Mouse (Mus musculus) midbrain, embryonic 13.5 days (tissue): ENCODE results near the gene Gm49396. TPM values are rescaled to one million over a fixed set of nuclear protein-coding genes. Genes with fewer than 3 reads are reported as not detected.

Experiments used
- ATAC-seq: fragments of 200-750 bp; cut with Nextera tagmentation; 2 replicates; pipeline ENCODE4 v1.8.0; 2017; ENCODE audit warnings: mild to moderate bottlenecking, moderate TSS enrichment, moderate library complexity
- H3K27ac ChIP-seq: fragments of 300-500 bp; sonication (generic); 2 replicates; pipeline ENCODE4 v1.5.1; 2015; ENCODE audit warnings: inconsistent platforms, mild to moderate bottlenecking, moderate library complexity
- H3K27me3 ChIP-seq: fragments of 300-500 bp; sonication (generic); 2 replicates; pipeline ENCODE4 v1.6.1; 2015; ENCODE audit warnings: mild to moderate bottlenecking, inconsistent platforms
- H3K36me3 ChIP-seq: fragments of 300-500 bp; sonication (generic); 2 replicates; pipeline ENCODE4 v1.6.1; 2015; ENCODE audit warnings: mild to moderate bottlenecking, inconsistent platforms
- H3K4me1 ChIP-seq: fragments of 300-500 bp; sonication (generic); replicated peaks from 2 replicates; pipeline ENCODE4 v1.6.1; 2015; ENCODE audit warnings: inconsistent platforms
- H3K4me2 ChIP-seq: fragments of 300-500 bp; sonication (generic); replicated peaks from 2 replicates; pipeline ENCODE4 v1.6.1; 2015; ENCODE audit warnings: moderate library complexity, mild to moderate bottlenecking, inconsistent platforms
- H3K4me3 ChIP-seq: fragments of 300-500 bp; sonication (generic); replicated peaks from 2 replicates; pipeline ENCODE4 v1.5.1; 2015; ENCODE audit warnings: mild to moderate bottlenecking, inconsistent platforms
- H3K9ac ChIP-seq: fragments of 300-500 bp; sonication (generic); replicated peaks from 2 replicates; pipeline ENCODE4 v1.6.1; 2015; ENCODE audit warnings: mild to moderate bottlenecking, inconsistent platforms
- H3K9me3 ChIP-seq: fragments of 300-500 bp; sonication (generic); 2 replicates; pipeline ENCODE4 v1.6.1; 2016; ENCODE audit warnings: mild to moderate bottlenecking, inconsistent platforms
- WGBS: fragments of 180-500 bp; shearing (Covaris S2); methylation state at CpG from one replicate; pipeline ENCODE4 v1.1.7; 2015; 5-methylcytosine and 5-hydroxymethylcytosine counted together
- polyA plus RNA-seq: library from polyadenylated mRNA; unstranded; fragments of >200 nt; fragmentation: Nextera tagmentation; extraction: Ambion mirVana; gene quantifications from 2 replicates; pipeline ENCODE4 v1.2.1, GENCODE M21; 2015

Gene Gm49396
- polyA plus RNA-seq, 1 experiment from 2014 or later: 22.6 TPM

- H3K4me3 ChIP-seq: no peak overlapping the region
- H3K4me1 ChIP-seq: peaks cover 35% of the 10 kb centered on the region
- no peaks in the 10 kb centered on the region for H3K27me3 ChIP-seq
- no peak overlapping the region for H3K27ac ChIP-seq
- WGBS: 84% methylated on average over 9 of the region's 9 CpGs
- ATAC-seq: no peak
- peaks cover 8% of the 10 kb centered on the region for H3K36me3 ChIP-seq
- H3K9me3 ChIP-seq: no peaks in the 10 kb centered on the region
- H3K4me2 ChIP-seq: no peak overlapping the region
- H3K9ac ChIP-seq: peak overlapping the region; percentile 37; the same call in 1 of the 2 replicates
Measured at GRCm38 (mm10) chr7:30590927-30591604, 27.9 kb downstream of the Gm49396 start.

GRCm38 (mm10) chr7:30591605-30591951, 28.4 kb downstream of the Gm49396 start:
- WGBS: 22% methylated on average over 4 of the region's 4 CpGs
- ATAC-seq: no peak
- no peak overlapping the region for H3K27ac ChIP-seq

GRCm38 (mm10) chr7:30592772-30593423, 29.8 kb downstream of the Gm49396 start:
- Histone ChIP-seq H3K4me1 (peaks cover 19% of the 10 kb centered on the region), H3K9ac (0 out of 2 replicates have a peak overlapping the region, but pooled peaks have one; percentile 14), H3K27me3 (no peaks in the 10 kb centered on the region), H3K4me2 (no peak overlapping the region), H3K4me3 (no peak overlapping the region), H3K36me3 (no peaks in the 10 kb centered on the region), H3K9me3 (no peaks in the 10 kb centered on the region), H3K27ac (no peak overlapping the region)
- WGBS: 56% methylated on average over 5 of the region's 5 CpGs
- ATAC-seq: no peak

More at GRCm38 (mm10) chr7:30591605-30591951, 28.4 kb downstream of the Gm49396 start:
- no peaks in the 10 kb centered on the region for H3K9me3 ChIP-seq
- peaks cover 3% of the 10 kb centered on the region for H3K36me3 ChIP-seq
- H3K9ac ChIP-seq: 0 out of 2 replicates have a peak overlapping the region, but pooled peaks have one; percentile 37
- no peak overlapping the region for H3K4me2 ChIP-seq
- H3K4me3 ChIP-seq: no peak overlapping the region
- peaks cover 32% of the 10 kb centered on the region for H3K4me1 ChIP-seq
- H3K27me3 ChIP-seq: no peaks in the 10 kb centered on the region

- Histone ChIP-seq H3K4me1 (peaks cover 19% of the 10 kb centered on the region), H3K4me2 (no peak overlapping the region), H3K4me3 (no peak overlapping the region), H3K9ac (peak overlapping the region; percentile 45; the same call in 1 of the 2 replicates), H3K27ac (no peak overlapping the region), H3K36me3 (no peaks in the 10 kb centered on the region), H3K9me3 (no peaks in the 10 kb centered on the region), H3K27me3 (no peaks in the 10 kb centered on the region)
- 68% methylated on average over 10 of the region's 10 CpGs for WGBS
- ATAC-seq: no peak
Measured at GRCm38 (mm10) chr7:30593579-30594509, 30.7 kb downstream of the Gm49396 start.

- no peaks in the 10 kb centered on the region for H3K27me3 ChIP-seq
- no peak overlapping the region for H3K4me2 ChIP-seq
- H3K27ac ChIP-seq: no peak overlapping the region
- H3K9ac ChIP-seq: no peak overlapping the region
- H3K4me3 ChIP-seq: no peak overlapping the region
- H3K4me1 ChIP-seq: peaks cover 21% of the 10 kb centered on the region
- no peak for ATAC-seq
- no peaks in the 10 kb centered on the region for H3K9me3 ChIP-seq
- WGBS: 59% methylated on average over 4 of the region's 4 CpGs
- H3K36me3 ChIP-seq: no peaks in the 10 kb centered on the region
Measured at GRCm38 (mm10) chr7:30594510-30595024, 31.4 kb downstream of the Gm49396 start.

- no peak for ATAC-seq
- H3K4me2 ChIP-seq: no peak overlapping the region
- H3K4me1 ChIP-seq: peaks cover 24% of the 10 kb centered on the region
- H3K9me3 ChIP-seq: no peaks in the 10 kb centered on the region
- no peaks in the 10 kb centered on the region for H3K36me3 ChIP-seq
- 86% methylated on average over 5 of the region's 5 CpGs for WGBS
- no peak overlapping the region for H3K27ac ChIP-seq
- H3K4me3 ChIP-seq: no peak overlapping the region
- no peaks in the 10 kb centered on the region for H3K27me3 ChIP-seq
- no peak overlapping the region for H3K9ac ChIP-seq
Measured at GRCm38 (mm10) chr7:30596093-30596492, 32.9 kb downstream of the Gm49396 start.

- H3K4me2 ChIP-seq: no peak overlapping the region
- H3K36me3 ChIP-seq: no peaks in the 10 kb centered on the region
- H3K27ac ChIP-seq: no peak overlapping the region
- H3K9me3 ChIP-seq: no peaks in the 10 kb centered on the region
- H3K27me3 ChIP-seq: no peaks in the 10 kb centered on the region
- WGBS: 71% methylated on average over 5 of the region's 5 CpGs
- no peak for ATAC-seq
- H3K9ac ChIP-seq: no peak overlapping the region
- peaks cover 20% of the 10 kb centered on the region for H3K4me1 ChIP-seq
- no peak overlapping the region for H3K4me3 ChIP-seq
Measured at GRCm38 (mm10) chr7:30596811-30597210, 33.7 kb downstream of the Gm49396 start.

GRCm38 (mm10) chr7:30598786-30599185, 35.6 kb downstream of the Gm49396 start, which contains the start of gene Zbtb32:
Gene Zbtb32, minus strand, starts transcription at chr7:30598909.
- Histone ChIP-seq H3K27me3 (no peaks in the 10 kb centered on the region), H3K27ac (no peak within 1 kb of the TSS), H3K4me3 (no peak within 1 kb of the TSS), H3K4me2 (peak within 1 kb of the TSS; percentile 35), H3K36me3 (no peaks in the 10 kb centered on the region), H3K4me1 (peaks cover 14% of the 10 kb centered on the region), H3K9ac (no peak within 1 kb of the TSS), H3K9me3 (no peaks in the 10 kb centered on the region)
- 95% methylated on average over 12 of the region's 12 CpGs for WGBS
- ATAC-seq: no peak

- Histone ChIP-seq H3K27ac (no peak overlapping the region), H3K9me3 (no peaks in the 10 kb centered on the region), H3K4me3 (0 out of 2 replicates have a peak overlapping the region, but pooled peaks have one; percentile 6), H3K4me1 (peaks cover 10% of the 10 kb centered on the region; the same call in 1 of the 2 replicates), H3K27me3 (no peaks in the 10 kb centered on the region), H3K4me2 (peak overlapping the region; percentile 35), H3K36me3 (no peaks in the 10 kb centered on the region), H3K9ac (no peak overlapping the region)
- 2% methylated on average over 16 of the region's 16 CpGs for WGBS
- peak; percentile 99 for ATAC-seq
Measured at GRCm38 (mm10) chr7:30599933-30600353, 36.8 kb downstream of the Gm49396 start.

- Histone ChIP-seq H3K4me1 (peaks cover 10% of the 10 kb centered on the region; the same call in 1 of the 2 replicates), H3K27ac (no peak overlapping the region), H3K9me3 (no peaks in the 10 kb centered on the region), H3K4me2 (0 out of 2 replicates have a peak overlapping the region, but pooled peaks have one; percentile 35), H3K9ac (0 out of 2 replicates have a peak overlapping the region, but pooled peaks have one; percentile 23), H3K4me3 (no peak overlapping the region), H3K27me3 (no peaks in the 10 kb centered on the region), H3K36me3 (no peaks in the 10 kb centered on the region)
- ATAC-seq: 0 out of 2 replicates have a peak, but pooled peaks have one; percentile 2
- 79% methylated on average over 7 of the region's 7 CpGs for WGBS
Measured at GRCm38 (mm10) chr7:30600651-30601050, 37.5 kb downstream of the Gm49396 start.

GRCm38 (mm10) chr7:30602583-30602982, 39.4 kb downstream of the Gm49396 start:
- peaks cover 10% of the 10 kb centered on the region; the same call in 1 of the 2 replicates for H3K4me1 ChIP-seq
- no peak for ATAC-seq
- H3K27me3 ChIP-seq: no peaks in the 10 kb centered on the region
- H3K4me3 ChIP-seq: no peak overlapping the region
- H3K9ac ChIP-seq: no peak overlapping the region
- H3K36me3 ChIP-seq: no peaks in the 10 kb centered on the region
- no peak overlapping the region for H3K4me2 ChIP-seq
- H3K27ac ChIP-seq: no peak overlapping the region
- 62% methylated on average over 3 of the region's 3 CpGs for WGBS
- H3K9me3 ChIP-seq: no peaks in the 10 kb centered on the region
